ENCODE assay signal across 8 mouse cellular contexts in genomic region chr12:3855762-3856501, GRCm38 (mm10). TPM values are rescaled to one million over a fixed set of nuclear protein-coding genes. Genes with fewer than 3 reads are reported as not detected.
A peak's percentile ranks its signal among the peaks of the same experiment; 100 is the strongest.
DNase-seq lines count a peak whose midpoint lies in the region; ATAC-seq and TF ChIP-seq lines count a peak whose summit lies in the region.

No protein-coding gene starts in this region.

- no peaks in the 10 kb centered on the region for H3K9me3 ChIP-seq in forebrain, embryonic 10.5 days
- no peaks in the 10 kb centered on the region for H3K9me3 ChIP-seq in forebrain, embryonic 12.5 days

- peaks cover 17% of the 10 kb centered on the region for H3K27me3 ChIP-seq in forebrain, embryonic 10.5 days (ENCODE audit: poor library complexity, severe bottlenecking)
- no peaks in the 10 kb centered on the region for H3K27me3 ChIP-seq in forebrain, embryonic 12.5 days
- no peaks in the 10 kb centered on the region for H3K27me3 ChIP-seq in liver, adult 2 months (ENCODE audit: control insufficient read depth, insufficient read depth, low read length)
- no peaks in the 10 kb centered on the region for H3K27me3 ChIP-seq in testis, adult 2 months (ENCODE audit: control insufficient read depth, insufficient read depth, low read length)

- peaks cover 5% of the 10 kb centered on the region; the same call in 1 of the 2 replicates for H3K79me2 ChIP-seq in liver, adult 2 months (ENCODE audit: control insufficient read depth, insufficient read depth, low read length)

- no peak for ATAC-seq in forebrain, embryonic 12.5 days (ENCODE audit: low FRiP score)
- ATAC-seq in monocyte, adult 5-6 weeks (replicated peaks; ENCODE audit: insufficient number of reproducible peaks, low FRiP score, low TSS enrichment, poor library complexity, severe bottlenecking): peak; percentile 29; the same call in 1 of the 2 replicates

- H3K36me3 ChIP-seq in forebrain, embryonic 10.5 days (replicated peaks): peaks cover 15% of the 10 kb centered on the region
- peaks cover 26% of the 10 kb centered on the region for H3K36me3 ChIP-seq in forebrain, embryonic 12.5 days (replicated peaks)
- no peaks in the 10 kb centered on the region for H3K36me3 ChIP-seq in liver, adult 2 months (ENCODE audit: control insufficient read depth, insufficient read depth, low read length)
- no peaks in the 10 kb centered on the region for H3K36me3 ChIP-seq in testis, adult 2 months (ENCODE audit: control insufficient read depth, insufficient read depth, low read length)

- no peak for TF ChIP-seq POLR2A in liver, adult 2 months (IDR thresholded peaks at IDR 0.05; ENCODE audit: extremely low read depth, insufficient read depth, low read length)
- TF ChIP-seq POLR2A in testis, adult 2 months (IDR thresholded peaks at IDR 0.05; ENCODE audit: control insufficient read depth, low read depth, low read length): no peak

- WGBS in forebrain, embryonic 10.5 days: 67% methylated on average over 7 of the region's 7 CpGs
- WGBS in forebrain, embryonic 12.5 days: 74% methylated on average over 7 of the region's 7 CpGs
- WGBS in liver, adult 2 months: 53% methylated on average over 7 of the region's 7 CpGs

- H3K27ac ChIP-seq in forebrain, embryonic 10.5 days: peak overlapping the region; percentile 57
- no peak overlapping the region for H3K27ac ChIP-seq in forebrain, embryonic 12.5 days
- H3K27ac ChIP-seq in brown adipose tissue, adult 24 weeks (replicated peaks; ENCODE audit: low read depth, low read length): peak overlapping the region; percentile 80
- peak overlapping the region; percentile 75 for H3K27ac ChIP-seq in liver, adult 2 months (replicated peaks; ENCODE audit: insufficient read depth, low read depth, low read length)
- H3K27ac ChIP-seq in testis, adult 2 months (ENCODE audit: control insufficient read depth, insufficient read depth, low read depth, low read length): peak overlapping the region; percentile 23; the same call in 1 of the 2 replicates

- H3K4me3 ChIP-seq in forebrain, embryonic 10.5 days: no peak overlapping the region
- H3K4me3 ChIP-seq in forebrain, embryonic 12.5 days (replicated peaks): no peak overlapping the region
- H3K4me3 ChIP-seq in brown adipose tissue, adult 24 weeks (ENCODE audit: insufficient read depth, low read depth, low read length): no peak overlapping the region
- no peak overlapping the region for H3K4me3 ChIP-seq in liver, adult 2 months (ENCODE audit: insufficient read depth, low read depth, low read length)
- no peak overlapping the region for H3K4me3 ChIP-seq in testis, adult 2 months (ENCODE audit: control insufficient read depth, low read depth, low read length)

- peaks cover 20% of the 10 kb centered on the region for H3K4me1 ChIP-seq in forebrain, embryonic 10.5 days
- H3K4me1 ChIP-seq in forebrain, embryonic 12.5 days: no peaks in the 10 kb centered on the region
- peaks cover 38% of the 10 kb centered on the region for H3K4me1 ChIP-seq in brown adipose tissue, adult 24 weeks (ENCODE audit: control insufficient read depth, insufficient read depth, insufficient read length, low read length)
- peaks cover 20% of the 10 kb centered on the region for H3K4me1 ChIP-seq in liver, adult 2 months (ENCODE audit: control insufficient read depth, insufficient read depth, low read length)
- H3K4me1 ChIP-seq in testis, adult 2 months (ENCODE audit: control insufficient read depth, insufficient read depth, low read length): peaks cover 5% of the 10 kb centered on the region

- H3K4me2 ChIP-seq in forebrain, embryonic 12.5 days: no peak overlapping the region

- TF ChIP-seq CTCF in liver, adult 2 months (IDR thresholded peaks at IDR 0.05; ENCODE audit: low read depth, low read length): no peak
- TF ChIP-seq CTCF in testis, adult 2 months (IDR thresholded peaks at IDR 0.05; ENCODE audit: control insufficient read depth, insufficient read depth, insufficient replicate concordance, low read depth, low read length): no peak

- H3K9ac ChIP-seq in forebrain, embryonic 12.5 days: no peak overlapping the region
- peak overlapping the region; percentile 25; the same call in 1 of the 2 replicates for H3K9ac ChIP-seq in liver, adult 2 months (ENCODE audit: low read depth, low read length)

- DNase-seq in forebrain, embryonic 10.5 days (ENCODE audit: extremely low spot score, low spot score): no peak
- peak; percentile 66 for DNase-seq in gastrocnemius, postnatal 10 days
- peak; percentile 69 for DNase-seq in induced T-regulatory cell, adult 2 months (ENCODE audit: low read depth)
- DNase-seq in liver, adult 2 months (ENCODE audit: extremely low read depth, low read depth, low spot score): no peak

RNA-seq across cellular contexts. Expression of gene Dnmt3a, which starts 50.1 kb away (rescaled TPM):
- 117 and 119 TPM in 2 replicates for polyA plus RNA-seq in forebrain, embryonic 10.5 days (2016; fragmentation: Nextera tagmentation; extraction: Ambion mirVana)
- polyA plus RNA-seq in forebrain, embryonic 12.5 days (2016; fragmentation: Nextera tagmentation; extraction: Ambion mirVana): 139 and 146 TPM in 2 replicates
- 11.8 and 12.6 TPM in 2 replicates for polyA plus RNA-seq in brown adipose tissue, adult 24 weeks (2012; ENCODE audit: insufficient read depth, insufficient read length, missing spikeins)
- total RNA-seq in gastrocnemius, postnatal 10 days (2021): 100 to 1,000 TPM; 154 to 172 TPM
- 7.9 and 11.2 TPM in 2 replicates for total RNA-seq in liver, adult 2 months (2014; rRNA removed)
- polyA plus RNA-seq in liver, adult 2 months (2012; rRNA removed): 3.0 and 4.0 TPM in 2 replicates
- total RNA-seq in monocyte, adult 5-6 weeks (2017): 13.2 to 31.5 TPM (median 18.2 TPM) in 3 replicates
- polyA plus RNA-seq in testis, adult 2 months (2012; rRNA removed): 7.0 and 7.2 TPM in 2 replicates

Comparison
In these comparisons a context has a peak if more than half of its experiments do, and no peak if none do; other contexts are left out.
1. DNase-seq: peak in gastrocnemius, postnatal 10 days (single experiment) and induced T-regulatory cell, adult 2 months (single experiment); none in forebrain, embryonic 10.5 days (single experiment) and liver, adult 2 months (single experiment).